Mouse (Mus musculus) forebrain, embryonic 12.5 days (tissue): ENCODE measurements around the gene Fundc1. TPM values are rescaled to one million over a fixed set of nuclear protein-coding genes. Genes with fewer than 3 reads are reported as not detected.

Experiments used
- ATAC-seq: fragments of 200-750 bp; cut with Nextera tagmentation; 2 replicates; pipeline ENCODE4 v1.8.0; 2017; ENCODE audit warnings: moderate TSS enrichment; ENCODE audit not compliant: low FRiP score
- H3K27ac ChIP-seq: fragments of 300-500 bp; sonication (generic); 2 replicates; pipeline ENCODE4 v1.5.1; 2016; ENCODE audit warnings: mild to moderate bottlenecking
- H3K27me3 ChIP-seq: fragments of 300-500 bp; sonication (generic); 2 replicates; pipeline ENCODE4 v1.6.1; 2016; ENCODE audit warnings: mild to moderate bottlenecking
- H3K36me3 ChIP-seq: fragments of 300-500 bp; sonication (generic); replicated peaks from 2 replicates; pipeline ENCODE4 v1.6.1; 2016; ENCODE audit warnings: mild to moderate bottlenecking
- H3K4me1 ChIP-seq: fragments of 300-500 bp; sonication (generic); 2 replicates; pipeline ENCODE4 v1.6.1; 2016
- H3K4me2 ChIP-seq: fragments of 300-500 bp; sonication (generic); 2 replicates; pipeline ENCODE4 v1.6.1; 2016; ENCODE audit warnings: mild to moderate bottlenecking, moderate library complexity
- H3K4me3 ChIP-seq: fragments of 300-500 bp; sonication (generic); replicated peaks from 2 replicates; pipeline ENCODE4 v1.5.1; 2016; ENCODE audit warnings: mild to moderate bottlenecking
- H3K9ac ChIP-seq: fragments of 300-500 bp; sonication (generic); 2 replicates; pipeline ENCODE4 v1.6.1; 2016; ENCODE audit warnings: mild to moderate bottlenecking
- H3K9me3 ChIP-seq: fragments of 300-500 bp; sonication (generic); 2 replicates; pipeline ENCODE4 v1.6.1; 2016
- WGBS: fragments of 180-500 bp; shearing (Covaris S2); methylation state at CpG from one replicate; pipeline ENCODE4 v1.1.7; 2016; 5-methylcytosine and 5-hydroxymethylcytosine counted together
- polyA plus RNA-seq: library from polyadenylated mRNA; unstranded; fragments of >200 nt; fragmentation: Nextera tagmentation; extraction: Ambion mirVana; gene quantifications from 2 replicates; pipeline ENCODE4 v1.2.1, GENCODE M21; 2016

Gene Fundc1
- polyA plus RNA-seq, 1 experiment from 2014 or later = 56.0 TPM

DNA sequence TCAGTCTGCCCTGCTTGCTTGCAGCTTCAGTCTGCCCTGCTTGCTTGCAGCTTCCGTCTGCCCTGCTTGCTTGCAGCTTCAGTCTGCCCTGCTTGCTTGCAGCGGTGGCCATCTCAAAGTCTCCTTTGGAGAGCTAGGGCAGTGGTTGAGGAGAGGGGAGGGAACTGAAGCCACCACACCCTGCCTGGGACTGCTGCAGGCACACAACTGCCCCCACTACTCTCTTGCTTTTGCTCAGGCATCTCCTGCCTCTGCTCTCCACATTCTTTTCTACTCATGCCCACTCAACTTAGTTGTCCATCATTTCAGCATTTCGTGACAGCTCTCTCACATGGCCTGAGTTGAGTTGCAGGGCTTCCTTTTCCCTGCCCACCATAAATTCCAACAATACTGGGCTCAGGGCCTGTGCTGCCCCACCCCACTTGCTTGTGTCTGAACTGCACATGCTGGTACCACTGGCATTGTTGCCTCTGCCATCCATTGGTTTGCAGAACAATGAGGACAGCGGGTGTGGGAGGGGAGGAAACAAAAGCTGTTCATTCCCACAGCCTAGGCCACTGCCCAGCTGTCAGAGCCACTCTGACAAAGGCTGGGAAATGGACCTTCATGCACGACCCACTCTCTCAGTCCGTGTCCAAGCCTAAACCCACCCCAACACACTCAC is 24.9 kb downstream of the Fundc1 start:
- Histone ChIP-seq H3K9ac (no peak overlapping the region), H3K4me2 (no peak overlapping the region), H3K4me1 (peaks cover 7% of the 10 kb centered on the region), H3K27ac (peak overlapping the region; percentile 61), H3K27me3 (no peaks in the 10 kb centered on the region), H3K4me3 (no peak overlapping the region), H3K36me3 (no peaks in the 10 kb centered on the region), H3K9me3 (no peaks in the 10 kb centered on the region)
- peak; percentile 81 for ATAC-seq
- WGBS = 13% methylated on average over 6 of the region's 6 CpGs

DNA sequence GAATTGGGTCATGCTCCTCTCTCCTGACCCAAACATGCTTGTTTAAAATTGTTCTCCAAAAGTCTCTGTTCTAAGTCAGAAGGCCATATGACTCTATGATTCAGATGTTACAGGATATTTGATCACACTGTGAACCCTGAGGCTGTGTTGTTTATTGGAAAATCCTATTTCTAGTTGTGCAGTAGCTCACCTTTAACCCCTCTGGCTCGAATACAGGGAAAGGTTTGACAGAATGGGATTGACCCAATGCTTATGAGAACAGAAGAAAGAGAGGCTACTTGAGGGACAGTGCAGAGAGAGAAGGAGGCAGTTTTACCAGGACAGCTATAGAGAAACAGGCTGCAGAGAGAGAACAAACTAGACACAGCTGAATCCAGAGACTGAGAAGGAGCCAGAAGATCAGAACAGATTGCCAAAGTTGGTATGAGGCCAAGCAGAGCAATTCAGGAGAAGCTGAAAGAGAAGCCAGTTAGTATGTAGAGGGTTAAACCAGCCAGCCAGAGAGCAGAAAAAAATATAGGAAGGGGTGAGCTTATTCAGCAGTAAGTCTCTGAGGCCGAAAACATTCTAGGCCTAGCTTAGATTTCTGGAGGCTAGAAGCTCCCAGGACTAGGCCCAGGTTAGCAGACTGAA is 27.1 kb downstream of the Fundc1 start:
- Histone ChIP-seq H3K36me3 (no peaks in the 10 kb centered on the region), H3K4me2 (no peak overlapping the region), H3K4me1 (peaks cover 7% of the 10 kb centered on the region), H3K4me3 (no peak overlapping the region), H3K27ac (no peak overlapping the region), H3K27me3 (no peaks in the 10 kb centered on the region), H3K9ac (no peak overlapping the region), H3K9me3 (no peaks in the 10 kb centered on the region)
- ATAC-seq = no peak
- 53% methylated on average over 2 of the region's 2 CpGs for WGBS

DNA sequence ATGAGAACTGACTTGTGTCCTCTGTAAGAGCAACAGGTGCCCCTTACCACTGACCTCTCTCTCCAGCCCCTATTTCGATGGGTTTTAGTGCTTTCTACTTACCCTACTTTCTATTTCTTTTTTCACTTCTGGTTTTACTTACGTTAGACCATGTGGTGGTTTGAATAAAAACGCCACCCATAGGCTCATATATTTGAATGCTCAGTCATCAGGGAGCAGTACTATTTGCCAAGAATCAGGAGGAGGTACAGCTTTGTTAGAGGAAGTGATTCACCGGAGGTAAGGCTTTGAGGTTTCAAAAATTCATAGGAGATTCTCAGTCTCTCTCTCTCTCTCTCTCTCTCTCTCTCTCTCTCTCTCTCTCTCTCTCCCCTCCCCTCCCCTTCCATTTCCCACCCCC is 34.4 kb downstream of the Fundc1 start:
- WGBS = 86% methylated on average over 4 of the region's 4 CpGs
- no peak overlapping the region for H3K4me3 ChIP-seq

DNA sequence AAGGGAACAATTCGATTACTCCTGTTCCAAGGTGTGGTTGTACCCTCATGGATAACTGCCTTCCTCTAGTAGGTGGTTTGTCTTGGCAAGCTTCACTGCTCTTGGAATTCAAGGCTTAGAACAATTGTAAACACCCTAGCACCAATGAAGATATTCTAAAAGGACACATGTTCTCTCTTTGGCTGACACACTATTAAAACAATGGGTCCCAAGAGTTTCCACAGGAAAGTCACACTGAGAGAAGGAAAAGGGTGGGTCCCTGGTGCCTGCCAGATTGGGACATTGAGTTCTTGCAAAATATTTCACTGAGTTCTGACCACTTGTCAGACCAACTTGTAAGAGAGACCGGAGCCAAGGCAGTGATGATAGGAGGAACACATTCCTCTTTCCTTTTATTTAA is 45.1 kb downstream of the Fundc1 start:
- no peaks in the 10 kb centered on the region for H3K27me3 ChIP-seq
- H3K9me3 ChIP-seq = no peaks in the 10 kb centered on the region
- H3K27ac ChIP-seq = no peak overlapping the region
- no peaks in the 10 kb centered on the region for H3K36me3 ChIP-seq
- no peak overlapping the region for H3K4me2 ChIP-seq
- 96% methylated on average over 2 of the region's 2 CpGs for WGBS
- no peaks in the 10 kb centered on the region for H3K4me1 ChIP-seq
- H3K4me3 ChIP-seq = no peak overlapping the region
- no peak for ATAC-seq
- no peak overlapping the region for H3K9ac ChIP-seq

More for the DNA sequence above, 34.4 kb downstream of the Fundc1 start:
- Histone ChIP-seq H3K9me3 (no peaks in the 10 kb centered on the region), H3K9ac (no peak overlapping the region), H3K4me2 (no peak overlapping the region), H3K27ac (no peak overlapping the region), H3K27me3 (no peaks in the 10 kb centered on the region), H3K36me3 (no peaks in the 10 kb centered on the region), H3K4me1 (no peaks in the 10 kb centered on the region)
- no peak for ATAC-seq

DNA sequence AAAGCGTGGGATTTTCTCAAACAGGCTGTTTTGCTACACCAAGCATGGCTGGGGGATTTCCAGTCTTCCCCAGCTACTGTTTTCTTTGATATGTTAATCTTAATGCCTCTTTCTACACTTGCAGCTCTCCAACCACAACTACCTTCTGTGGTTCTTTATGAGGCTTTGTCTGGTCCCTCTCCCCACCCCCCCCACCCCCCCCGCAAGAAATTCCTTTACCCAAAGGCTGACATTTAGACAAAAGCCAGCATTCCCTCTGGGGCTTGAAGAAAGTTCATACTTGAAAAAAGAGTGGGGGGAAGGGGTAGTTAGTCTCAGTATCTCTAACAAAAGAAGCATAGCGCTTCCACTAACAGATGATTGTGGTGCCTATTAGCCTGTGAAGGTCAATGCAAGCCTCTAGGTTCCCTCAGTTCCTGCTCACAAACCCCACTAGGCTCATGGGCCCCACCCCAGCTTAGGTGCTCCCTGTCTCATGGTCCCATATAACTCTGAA is 50.9 kb downstream of the Fundc1 start:
- ATAC-seq = peak; percentile 78
- H3K36me3 ChIP-seq = no peaks in the 10 kb centered on the region
- WGBS = 7% methylated on average over 3 of the region's 3 CpGs
- H3K27ac ChIP-seq = peak overlapping the region; percentile 36; the same call in 1 of the 2 replicates
- H3K27me3 ChIP-seq = no peaks in the 10 kb centered on the region
- H3K4me1 ChIP-seq = peaks cover 4% of the 10 kb centered on the region; the same call in 1 of the 2 replicates
- H3K4me3 ChIP-seq = no peak overlapping the region
- H3K4me2 ChIP-seq = no peak overlapping the region
- no peaks in the 10 kb centered on the region for H3K9me3 ChIP-seq
- no peak overlapping the region for H3K9ac ChIP-seq

DNA sequence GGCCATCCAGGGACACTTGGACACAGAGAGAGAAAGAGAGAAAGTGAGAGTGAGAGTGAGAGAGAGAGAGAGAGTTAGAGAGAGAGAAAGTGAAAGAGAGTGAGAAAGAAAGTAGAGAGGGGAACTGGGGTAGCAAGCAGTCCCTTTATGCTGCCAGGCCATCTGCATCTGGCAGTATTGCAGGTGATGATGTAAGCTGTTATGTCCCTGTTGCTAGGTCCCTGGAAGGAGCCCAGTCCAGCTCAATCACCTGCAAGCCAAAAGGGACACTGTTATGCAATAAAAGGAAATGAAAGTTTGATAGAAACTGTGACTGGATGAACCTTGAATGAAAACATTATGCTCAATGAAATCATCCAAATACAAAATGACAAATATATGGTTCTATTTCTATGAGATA is 52.0 kb downstream of the Fundc1 start:
- Histone ChIP-seq H3K36me3 (no peaks in the 10 kb centered on the region), H3K27ac (no peak overlapping the region), H3K27me3 (no peaks in the 10 kb centered on the region), H3K9me3 (no peaks in the 10 kb centered on the region), H3K9ac (no peak overlapping the region), H3K4me3 (no peak overlapping the region), H3K4me1 (peaks cover 4% of the 10 kb centered on the region; the same call in 1 of the 2 replicates), H3K4me2 (no peak overlapping the region)
- no peak for ATAC-seq

DNA sequence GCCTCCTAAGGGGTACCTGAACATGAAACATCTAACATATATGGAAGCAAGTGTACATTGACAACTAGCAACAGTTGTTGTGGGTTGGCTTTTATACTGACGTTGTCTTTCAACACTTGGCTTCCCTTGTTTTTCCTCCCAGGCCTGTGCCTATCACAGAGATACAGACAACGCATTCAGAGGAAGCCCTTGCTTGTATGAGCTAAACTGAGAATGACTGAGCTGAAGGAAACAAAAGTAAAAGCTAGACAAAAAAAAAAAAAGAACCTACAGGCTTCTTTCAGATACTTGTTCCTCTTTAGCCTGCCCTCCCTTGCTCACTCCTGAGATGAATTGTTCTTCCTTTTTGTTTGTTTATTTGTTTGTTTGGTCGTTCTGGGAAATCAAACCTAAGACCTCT is 58.1 kb downstream of the Fundc1 start:
- no peak overlapping the region for H3K27ac ChIP-seq
- no peaks in the 10 kb centered on the region for H3K4me1 ChIP-seq
- no peak overlapping the region for H3K4me3 ChIP-seq
- no peaks in the 10 kb centered on the region for H3K27me3 ChIP-seq
- WGBS = 61% methylated on average over 3 of the region's 3 CpGs
- ATAC-seq = no peak
- H3K9ac ChIP-seq = no peak overlapping the region
- H3K36me3 ChIP-seq = no peaks in the 10 kb centered on the region
- H3K4me2 ChIP-seq = no peak overlapping the region
- H3K9me3 ChIP-seq = no peaks in the 10 kb centered on the region

DNA sequence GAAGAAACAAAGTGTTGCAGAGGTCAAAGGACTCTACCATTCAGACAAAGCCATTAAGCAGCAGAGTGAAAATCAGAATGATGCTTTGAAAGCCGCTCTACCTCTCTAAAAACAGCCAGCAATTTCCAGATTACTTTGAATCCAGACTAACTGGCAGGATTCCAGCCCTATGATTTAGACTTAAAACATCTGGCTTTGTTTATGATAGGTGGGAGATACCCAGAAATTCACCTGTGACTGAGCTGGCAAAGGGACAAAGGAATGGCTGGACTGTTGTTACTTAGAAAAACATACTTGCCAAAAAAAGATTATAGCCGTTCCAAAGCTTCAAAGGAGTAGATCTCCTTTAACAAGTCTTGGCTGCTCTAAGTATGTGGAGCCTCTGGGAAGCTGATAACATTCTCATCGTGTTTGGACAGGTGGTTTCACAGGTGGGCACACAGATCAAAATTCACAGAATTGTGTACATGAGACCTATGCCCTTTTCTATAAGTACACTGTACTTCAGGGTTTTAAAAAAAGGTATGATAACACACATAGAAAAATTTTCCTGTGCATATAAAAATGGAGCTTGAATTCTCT is 60.0 kb downstream of the Fundc1 start:
- Histone ChIP-seq H3K9me3 (no peaks in the 10 kb centered on the region), H3K4me1 (no peaks in the 10 kb centered on the region), H3K27ac (no peak overlapping the region), H3K4me2 (no peak overlapping the region), H3K4me3 (no peak overlapping the region), H3K9ac (no peak overlapping the region), H3K36me3 (no peaks in the 10 kb centered on the region), H3K27me3 (no peaks in the 10 kb centered on the region)
- ATAC-seq = no peak
- 71% methylated on average over 3 of the region's 3 CpGs for WGBS
